Mouse (Mus musculus) cerebellum, adult 9-10 months (tissue): ENCODE measurements at regions not wholly inside any gene's neighbourhood (a gene's known extent, or its start where the extent isn't known, plus 50 kb on each side); places are given as distances from the start of the nearest gene placed in this dataset.

ENCODE experiments used
- DNase-seq: peaks from one replicate; pipeline ENCODE4 v3.0.0; 2022

DNA sequence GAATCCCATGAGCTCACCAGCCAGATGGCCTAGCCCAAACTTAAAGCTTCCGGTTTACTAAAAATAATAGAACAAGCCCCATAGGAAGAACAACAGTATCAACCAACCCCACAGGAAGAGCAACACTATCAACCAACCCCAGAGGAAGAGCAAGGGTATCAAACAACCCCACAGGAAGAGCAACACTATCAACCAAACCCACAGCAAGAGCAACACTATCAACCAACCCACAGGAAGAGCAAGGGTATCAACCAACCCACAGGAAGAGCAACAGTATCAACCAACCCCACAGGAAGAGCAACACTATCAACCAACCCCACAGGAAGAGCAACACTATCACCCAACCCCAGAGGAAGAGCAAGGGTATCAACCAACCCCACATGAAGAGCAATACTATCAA, 59.0 kb upstream of the 1700016C15Rik start:
- no peak for DNase-seq

DNA sequence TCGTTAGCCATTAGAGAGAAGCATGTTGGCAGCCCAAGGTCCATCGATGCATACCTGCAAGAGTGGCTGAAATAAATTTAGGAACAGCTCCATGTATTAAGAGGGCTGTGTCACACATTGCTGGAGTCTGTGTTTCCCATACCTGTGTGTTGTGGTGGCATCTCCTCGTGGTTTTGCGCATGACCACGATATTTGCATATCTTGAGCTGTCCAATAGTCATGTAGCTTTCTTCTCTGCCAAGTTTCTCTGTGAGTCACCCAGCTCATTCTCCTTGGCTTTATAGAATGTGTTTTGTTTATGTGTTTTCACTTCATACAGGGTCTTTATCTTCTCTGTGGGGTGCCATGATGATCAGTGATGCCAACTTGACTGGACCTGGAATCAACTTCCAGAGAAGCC, 53.0 kb upstream of the 1700016C15Rik start:
- no peak for DNase-seq

DNA sequence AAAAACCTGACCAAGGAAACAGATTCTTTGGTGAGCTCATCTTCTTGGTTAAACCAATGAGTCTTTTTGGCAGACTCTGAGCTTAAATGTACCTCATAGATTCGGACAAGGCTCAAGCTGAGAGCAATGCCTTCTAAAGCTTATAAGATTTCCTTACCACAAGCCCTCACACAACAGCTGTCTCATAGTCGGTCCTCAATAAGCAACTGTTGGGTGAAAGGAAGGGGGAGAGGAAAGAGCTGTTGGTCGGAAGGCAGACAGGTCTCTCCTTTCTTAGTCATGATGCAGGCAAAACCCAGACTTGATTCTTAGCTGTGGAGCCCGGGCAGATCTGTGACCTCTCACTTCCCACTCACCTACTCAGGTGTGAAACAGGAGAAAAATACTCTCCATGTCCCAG, 50.8 kb upstream of the 1700016C15Rik start:
- DNase-seq, result no peak
